Mouse (Mus musculus): ENCODE measurements around the gene Olfr358.

The Olfr358 gene

GRCm38 (mm10) chr2:37009235-37009634 is at the start of gene Olfr358:
Olfr358 (minus strand) TSS chr2:37009335.
- no peak for DNase-seq (ENCODE audit: low spot score)

- no peak for DNase-seq (ENCODE audit: low spot score)
Measured at GRCm38 (mm10) chr2:36997030-36997429, 12.1 kb downstream of the Olfr358 start.

- DNase-seq (ENCODE audit: low spot score) = no peak
Measured at GRCm38 (mm10) chr2:36993527-36993926, 15.6 kb downstream of the Olfr358 start, which contains the start of gene Olfr357. Olfr357 (plus strand) TSS chr2:36993827.
